Mouse (Mus musculus): ENCODE measurements at regions not wholly inside any gene's neighbourhood (a gene's known extent, or its start where the extent isn't known, plus 50 kb on each side); places are given as distances from the start of the nearest gene placed in this dataset.

DNA sequence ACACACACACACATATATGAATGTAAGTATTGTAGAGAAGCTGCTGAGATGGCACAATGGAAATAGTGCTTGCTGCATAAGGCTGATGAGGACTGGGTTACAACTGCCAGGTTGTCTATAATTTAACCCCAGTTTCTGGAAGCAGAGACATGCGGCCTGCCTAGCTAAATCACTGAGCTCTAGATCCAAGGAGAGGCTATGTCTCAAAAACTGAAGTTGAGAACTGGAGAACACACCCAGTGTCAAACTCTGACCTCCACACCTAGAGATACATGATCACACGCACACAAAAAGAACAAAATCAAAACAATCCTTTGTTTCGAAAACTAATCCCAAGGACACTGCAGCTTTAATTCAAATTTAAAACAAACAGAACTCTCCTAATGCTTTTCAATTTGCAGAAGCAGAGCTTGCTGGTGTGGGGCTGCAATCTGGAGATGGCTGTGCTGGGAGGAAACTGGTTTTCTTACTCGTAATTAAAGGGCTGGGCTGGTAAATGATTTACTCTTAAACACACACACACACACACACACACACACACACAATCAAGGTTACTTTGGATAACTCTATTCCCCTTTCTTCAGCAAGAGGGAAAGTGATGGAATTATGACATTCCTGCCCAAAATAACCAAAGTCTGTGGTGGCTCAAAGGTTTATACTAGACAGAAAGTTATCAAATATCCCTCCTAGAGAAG lies 299.3 kb upstream of the Cited2 start:
- no peak for TF ChIP-seq CTCF (conservative IDR thresholded peaks at IDR 0.05; ENCODE audit: low read length)
- TF ChIP-seq POU5F1 (IDR thresholded peaks at IDR 0.05; ENCODE audit: borderline replicate concordance, low read length), result no peak
